Mouse (Mus musculus) activated CD4-positive, CD25-positive, alpha-beta regulatory T cell (primary cell): ENCODE measurements around the gene Gm6356. TPM values are rescaled to one million over a fixed set of nuclear protein-coding genes. Genes with fewer than 3 reads are reported as not detected.

Experiments
- polyA plus RNA-seq, 2 experiments: library from polyadenylated mRNA; unstranded; fragments of 100-300 nt; shearing (Covaris generic); gene quantifications; one replicate each; pipeline ENCODE4 v1.2.1; 2017

The Gm6356 gene
- polyA plus RNA-seq = not detected

GRCm38 (mm10) chr14:6973718-6974117 lies at the start of gene Gm6356:
TSS of gene Gm6356 (minus strand) at chr14:6973818.

Other genes with a start within 250 kb of the Gm6356 start
- 1 to 10 TPM; 6.9 to 7.5 TPM for gene Gm3636, start 231.5 kb downstream of the Gm6356 start, polyA plus RNA-seq
- under 1 TPM in 1 of 2 experiments, not detected in 1; 0.44 TPM for gene Gm8362, start 199.4 kb downstream of the Gm6356 start, polyA plus RNA-seq
- gene Gm3642, start 133.5 kb downstream of the Gm6356 start, polyA plus RNA-seq = not detected
- gene Gm3667, start 83.9 kb downstream of the Gm6356 start, polyA plus RNA-seq = 1 to 10 TPM; 1.9 to 2.7 TPM
- gene Gm10406, start 53.6 kb upstream of the Gm6356 start, polyA plus RNA-seq = 1 to 10 TPM in 1 of 2 experiments, under 1 TPM in 1; 0.47 to 1.2 TPM
- not detected for gene Gm3685, start 71.2 kb upstream of the Gm6356 start, polyA plus RNA-seq
- gene Gm3696, start 126.8 kb upstream of the Gm6356 start, polyA plus RNA-seq = 1 to 10 TPM; 1.8 to 2.4 TPM
- gene Gm6676, start 151.6 kb upstream of the Gm6356 start, polyA plus RNA-seq = not detected
- gene Gm3512, start 200.7 kb upstream of the Gm6356 start, polyA plus RNA-seq = 1 to 10 TPM; 3.6 to 3.7 TPM
- not detected for gene Gm16434, start 220.7 kb upstream of the Gm6356 start, polyA plus RNA-seq